Mouse (Mus musculus) left cerebral cortex, postnatal 36 days (tissue): ENCODE measurements around the gene Src. TPM values are rescaled to one million over a fixed set of nuclear protein-coding genes. Genes with fewer than 3 reads are reported as not detected.

ENCODE experiments used
- DNase-seq, 2 experiments: peaks; one replicate each; pipeline ENCODE4 v3.0.0; 2021 to 2022; ENCODE audit warnings: low spot score in 2 of 2, mixed read lengths in 1 of 2
- intact Hi-C: fragments of 180-260 bp; cut with DNase I; formaldehyde crosslinking; loops from one replicate; pipeline ENCODE4 v1.15.1; 2025
- total RNA-seq, 2 experiments: library from RNA; stranded (reverse); gene quantifications; 2 replicates each; pipeline ENCODE4 v1.2.3; 2021

Gene Src
- total RNA-seq, 2 experiments from 2014 or later, result 130 to 131 TPM

- intact Hi-C loops, result no loop called here
- DNase-seq, result no peak
Measured at GRCm38 (mm10) chr2:157430667-157431429, 12.6 kb downstream of the Src start.

GRCm38 (mm10) chr2:157431912-157432311 is 13.7 kb downstream of the Src start:
- DNase-seq, result no peak
- intact Hi-C loops, result no loop called here

GRCm38 (mm10) chr2:157432476-157432875 is 14.2 kb downstream of the Src start:
- peak in 1 of 2 experiments; percentile 52 for DNase-seq
- intact Hi-C loops, result no loop called here

GRCm38 (mm10) chr2:157434041-157434440 is 15.8 kb downstream of the Src start:
- no peak for DNase-seq
- intact Hi-C loops, result no loop called here

- peak in 1 of 2 experiments; percentile 62 for DNase-seq
- intact Hi-C loops, result no loop called here
Measured at GRCm38 (mm10) chr2:157434497-157434896, 16.3 kb downstream of the Src start.

GRCm38 (mm10) chr2:157436496-157436895 is 18.3 kb downstream of the Src start:
- DNase-seq, result peak; percentile 66 to 72
- intact Hi-C loops, result no loop called here

- no peak for DNase-seq
- intact Hi-C loops, result no loop called here
Measured at GRCm38 (mm10) chr2:157437123-157437522, 18.9 kb downstream of the Src start.

GRCm38 (mm10) chr2:157441363-157441762 is 23.1 kb downstream of the Src start:
- DNase-seq, result no peak
- intact Hi-C loops, result no loop called here

- DNase-seq, result no peak
- intact Hi-C loops, result no loop called here
Measured at GRCm38 (mm10) chr2:157447297-157448158, 29.3 kb downstream of the Src start.

- intact Hi-C loops, result no loop called here
- DNase-seq, result no peak
Measured at GRCm38 (mm10) chr2:157448356-157448755, 30.1 kb downstream of the Src start.

- intact Hi-C loops, result no loop called here
- no peak for DNase-seq
Measured at GRCm38 (mm10) chr2:157450905-157451304, 32.7 kb downstream of the Src start.

- DNase-seq, result no peak
- intact Hi-C loops, result no loop called here
Measured at GRCm38 (mm10) chr2:157451372-157452040, 33.3 kb downstream of the Src start.

GRCm38 (mm10) chr2:157457100-157457806 is 39.0 kb downstream of the Src start:
- intact Hi-C loops, result loop anchor here (1.0 kb wide), 1 partner anchor 116 kb away; no protein-coding TSS in a partner anchor
- DNase-seq, result peak; percentile 96 to 97

- intact Hi-C loops, result loop anchor here (2.0 kb wide), 1 partner anchor 108 kb away; no protein-coding TSS in a partner anchor
- DNase-seq, result peak; percentile 68 to 78
Measured at GRCm38 (mm10) chr2:157458472-157458871, 40.2 kb downstream of the Src start.

- DNase-seq, result no peak
- intact Hi-C loops, result loop anchor here (2.0 kb wide), 1 partner anchor 107 kb away; no protein-coding TSS in a partner anchor
Measured at GRCm38 (mm10) chr2:157459736-157460135, 41.5 kb downstream of the Src start.

GRCm38 (mm10) chr2:157462776-157463710 is 44.8 kb downstream of the Src start:
- intact Hi-C loops, result no loop called here
- DNase-seq, result no peak

- no peak for DNase-seq
- intact Hi-C loops, result no loop called here
Measured at GRCm38 (mm10) chr2:157463887-157464745, 45.9 kb downstream of the Src start.
